Mouse (Mus musculus) brain, adult 2 months (tissue): ENCODE data around the gene Slc12a8.

Source experiments
- DNase-seq: peaks from one replicate; pipeline ENCODE4 v3.0.0; 2011; ENCODE audit warnings: low read depth, low spot score

Gene Slc12a8

DNA sequence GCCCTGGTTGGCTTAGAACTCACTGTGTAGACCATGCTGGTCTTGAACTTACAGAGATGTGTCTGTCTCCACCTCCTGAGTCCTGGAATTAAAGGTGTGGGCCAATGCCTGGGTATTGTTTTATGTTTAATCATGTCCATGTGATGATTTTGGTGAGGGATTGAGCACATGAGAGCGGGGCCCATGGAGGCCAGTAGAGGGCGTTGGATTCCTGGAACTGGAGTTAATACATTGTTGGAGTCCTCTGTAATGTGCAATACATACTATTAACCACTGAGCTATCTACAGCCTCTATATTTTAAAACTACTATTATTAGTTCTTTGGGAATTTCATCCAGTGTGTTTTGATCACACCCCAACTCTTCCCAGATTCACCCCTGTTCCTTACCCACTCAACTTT is 27.2 kb downstream of the Slc12a8 start:
- no peak for DNase-seq

DNA sequence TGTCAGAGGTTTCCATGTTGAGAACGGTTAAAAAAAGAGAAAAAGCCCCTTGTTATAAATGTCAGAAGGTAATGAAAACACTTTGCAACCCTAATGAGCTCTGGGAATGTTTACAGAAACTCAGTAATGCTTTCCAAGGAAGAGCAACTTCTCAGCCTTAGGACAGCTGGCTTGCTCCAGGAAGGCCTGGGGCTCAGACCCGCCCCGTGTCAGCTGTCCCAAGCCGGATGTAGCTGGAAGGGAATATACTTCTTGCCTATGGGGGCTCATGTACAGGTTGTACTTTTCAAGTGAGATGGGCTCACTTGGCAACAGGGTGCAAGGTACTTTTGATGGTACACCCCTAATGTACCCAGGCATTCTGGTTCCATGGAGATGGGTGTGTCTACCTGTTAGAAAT is 28.4 kb downstream of the Slc12a8 start:
- DNase-seq, result no peak

DNA sequence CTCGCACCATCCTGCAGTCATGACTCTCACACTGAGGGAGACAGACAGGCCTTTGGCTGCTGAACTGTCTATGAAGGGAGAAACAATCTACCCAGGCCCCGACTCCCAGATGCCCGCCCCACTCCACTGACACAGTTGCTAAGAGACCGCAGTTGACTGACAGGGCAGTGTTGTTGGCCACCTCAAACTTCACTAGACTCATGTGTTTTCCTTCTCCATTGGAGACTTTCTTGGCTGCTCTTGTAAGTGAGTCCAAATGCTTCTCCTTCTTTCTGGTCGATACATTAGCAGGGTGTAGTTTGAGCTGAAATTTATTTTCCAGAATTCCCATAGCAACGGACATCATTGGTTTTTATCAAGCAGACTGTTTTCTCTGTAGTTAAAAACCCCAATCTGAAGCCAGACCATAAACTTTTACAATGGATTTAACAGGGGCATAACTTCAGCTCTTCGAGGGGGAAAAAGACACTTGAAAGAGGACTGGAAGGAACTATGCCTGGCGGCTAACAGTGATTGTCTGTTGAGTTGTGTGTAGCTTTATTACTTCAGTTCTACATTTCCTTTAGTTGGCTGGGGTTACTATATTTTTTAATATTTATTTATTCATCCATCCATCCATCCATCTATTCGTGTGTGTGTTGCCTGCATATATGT is 36.7 kb downstream of the Slc12a8 start:
- DNase-seq, result no peak

DNA sequence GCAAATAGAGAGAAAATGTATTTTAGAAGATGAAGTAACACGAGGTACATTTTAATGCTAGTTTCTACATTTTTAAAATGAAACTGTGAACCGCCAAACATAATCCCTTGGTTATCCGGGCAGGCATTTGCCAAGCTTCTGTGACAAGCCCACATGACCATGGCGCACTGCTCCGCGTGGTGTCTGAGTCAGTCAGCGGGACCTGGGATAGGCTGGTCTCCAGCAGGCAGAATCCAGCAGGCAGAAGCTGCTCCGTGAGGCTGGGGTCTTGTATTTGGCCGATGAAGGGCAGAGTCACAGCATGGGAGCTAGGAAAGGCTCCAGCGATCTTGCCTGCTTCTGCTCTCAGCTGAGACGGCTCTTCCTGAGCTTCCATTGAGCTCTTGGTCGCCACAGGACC is 41.0 kb downstream of the Slc12a8 start:
- DNase-seq, result no peak

DNA sequence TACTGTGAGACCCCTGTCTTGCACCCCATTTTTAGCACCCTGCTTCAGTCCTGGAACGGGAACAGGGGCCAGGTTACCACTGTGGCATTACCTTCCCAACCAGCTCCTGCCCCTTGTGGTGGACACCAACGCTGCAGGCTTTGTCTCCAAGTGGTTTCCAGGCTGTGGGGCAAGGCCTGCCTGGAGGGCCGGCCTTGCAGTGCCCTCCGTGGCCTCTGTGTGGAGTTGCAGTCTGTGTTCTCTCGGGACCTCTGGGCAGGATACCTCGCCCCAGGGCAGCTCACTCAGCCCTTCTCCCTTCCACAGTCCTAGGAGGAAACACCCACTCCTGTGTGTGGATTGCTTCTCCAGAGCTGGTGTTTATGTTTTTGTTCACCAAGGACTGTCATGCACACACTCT is 43.2 kb downstream of the Slc12a8 start:
- DNase-seq, result peak; percentile 88

DNA sequence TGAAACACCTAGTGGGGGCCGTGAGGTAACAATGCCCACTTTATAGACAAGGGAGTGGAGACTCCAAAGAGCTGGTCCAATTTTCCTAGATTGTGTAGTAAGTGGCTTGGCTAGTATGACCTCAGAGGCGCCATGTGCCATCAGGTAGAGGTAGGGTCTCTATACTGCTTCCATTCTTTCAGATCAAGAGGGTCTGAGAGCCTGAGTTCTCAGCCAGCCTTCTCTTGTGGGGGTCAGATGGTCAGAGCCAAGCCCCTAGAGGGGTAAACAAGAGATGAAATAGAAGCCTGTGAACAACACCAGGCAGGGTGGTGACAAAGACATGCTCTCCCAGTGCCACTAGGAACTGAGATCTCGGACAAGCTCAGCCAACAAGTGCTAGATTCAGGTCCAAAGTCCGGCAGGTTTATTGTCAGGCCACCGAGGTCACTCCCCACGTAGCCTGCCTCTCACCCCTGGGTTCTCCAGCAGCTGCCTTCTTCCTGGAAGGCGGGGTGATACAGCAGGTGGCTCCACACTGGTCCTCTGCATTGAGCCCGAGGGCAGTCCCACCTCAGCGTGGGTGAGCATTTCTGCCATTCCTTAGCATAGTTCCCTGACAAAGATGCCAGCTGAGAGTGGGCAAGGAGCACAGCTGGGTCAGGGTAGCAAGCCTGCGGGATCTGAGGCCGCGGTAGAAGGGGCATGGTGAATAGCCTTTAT is 44.3 kb downstream of the Slc12a8 start:
- no peak for DNase-seq

DNA sequence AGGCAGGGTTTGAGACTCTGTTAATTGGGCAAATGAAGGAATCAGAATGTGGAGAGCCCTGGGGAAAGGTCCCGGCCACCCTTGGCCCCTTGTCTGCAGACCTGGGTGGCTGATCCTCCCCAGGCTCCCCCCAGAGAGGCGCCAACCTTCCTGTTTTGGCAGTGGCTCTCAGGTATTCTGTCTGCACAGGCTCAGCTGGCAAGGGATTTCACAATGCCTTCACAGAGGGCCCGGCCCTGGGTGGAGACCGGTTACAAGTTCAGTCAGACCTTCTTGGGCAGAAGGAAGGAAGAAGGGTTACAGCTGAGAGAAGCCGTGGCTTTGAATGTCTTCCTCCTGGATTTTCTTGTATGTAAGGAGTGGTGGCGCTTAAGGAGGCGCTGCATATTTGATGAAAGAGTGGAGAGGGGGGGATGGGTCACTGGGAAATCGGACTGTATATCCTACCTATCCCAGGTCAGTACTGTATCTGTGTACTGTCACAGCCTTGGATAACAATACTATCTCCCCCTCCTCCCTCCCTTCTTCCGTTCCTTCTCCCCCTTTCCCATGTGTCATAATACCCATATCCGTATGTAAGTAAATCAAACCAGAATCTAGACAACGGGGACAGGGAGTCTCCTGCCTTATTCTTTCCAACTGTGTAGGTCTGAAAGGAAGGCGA is 45.9 kb downstream of the Slc12a8 start:
- no peak for DNase-seq

DNA sequence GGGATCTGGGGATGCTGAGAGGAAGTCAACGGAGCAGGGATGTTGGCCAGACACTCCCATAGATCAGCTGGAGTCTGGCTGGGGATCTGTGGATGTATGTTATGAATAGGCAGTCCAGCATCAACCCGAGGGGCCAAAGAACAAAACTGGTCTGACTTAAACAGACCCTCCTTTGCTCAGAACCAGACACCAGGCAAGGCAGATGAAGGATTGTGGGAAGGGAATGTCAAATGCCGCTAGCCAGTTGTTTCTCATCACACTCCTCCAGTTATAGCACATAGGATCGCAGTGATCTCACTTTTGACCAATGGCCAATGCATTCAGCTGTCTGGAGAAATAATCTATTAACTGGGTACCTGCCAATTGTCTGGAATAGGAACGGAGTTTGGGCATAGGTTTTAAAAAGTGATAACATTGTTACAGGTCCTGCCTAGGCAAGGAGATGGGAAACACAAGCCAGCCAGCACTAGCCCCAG is 46.4 kb downstream of the Slc12a8 start:
- no peak for DNase-seq

DNA sequence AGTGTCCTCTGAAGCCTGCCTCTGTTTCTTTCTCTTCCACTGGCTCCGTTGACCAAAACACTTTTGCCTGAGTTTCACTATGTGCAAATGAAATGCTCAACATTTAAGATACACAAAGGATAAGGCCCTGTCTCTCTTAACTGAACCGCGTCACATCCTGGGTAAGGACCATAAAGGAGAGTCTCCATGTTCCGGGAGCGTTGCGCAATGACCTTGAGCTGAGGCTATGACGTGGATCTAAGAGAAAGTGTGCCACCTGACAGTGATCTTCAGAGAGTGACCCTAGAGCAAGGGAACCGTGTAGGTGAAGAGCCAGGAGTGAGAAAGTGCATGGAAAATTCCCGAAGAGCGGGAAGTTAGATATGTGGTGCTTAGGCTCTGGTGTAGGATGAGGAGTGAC is 49.3 kb downstream of the Slc12a8 start:
- DNase-seq, result no peak

DNA sequence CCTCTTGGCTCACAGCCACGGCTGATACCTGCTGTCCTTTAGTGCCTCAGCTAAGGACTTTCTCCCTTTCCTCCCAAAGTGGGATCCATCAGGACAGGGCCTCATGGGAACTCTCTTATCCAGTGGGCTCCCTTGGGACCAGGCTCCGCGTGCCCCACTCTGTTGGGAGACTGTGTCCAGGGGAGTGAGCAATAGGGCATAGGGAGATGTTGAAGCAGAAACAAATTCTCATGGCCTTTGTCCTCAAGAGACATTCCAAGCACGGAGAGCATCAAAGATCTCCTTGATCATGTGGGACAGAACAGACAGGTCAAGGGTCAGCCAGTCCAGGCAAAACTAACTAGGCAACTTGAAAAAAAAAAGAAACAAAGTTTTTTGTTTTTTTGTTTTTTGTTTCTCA is 50.6 kb downstream of the Slc12a8 start:
- no peak for DNase-seq

DNA sequence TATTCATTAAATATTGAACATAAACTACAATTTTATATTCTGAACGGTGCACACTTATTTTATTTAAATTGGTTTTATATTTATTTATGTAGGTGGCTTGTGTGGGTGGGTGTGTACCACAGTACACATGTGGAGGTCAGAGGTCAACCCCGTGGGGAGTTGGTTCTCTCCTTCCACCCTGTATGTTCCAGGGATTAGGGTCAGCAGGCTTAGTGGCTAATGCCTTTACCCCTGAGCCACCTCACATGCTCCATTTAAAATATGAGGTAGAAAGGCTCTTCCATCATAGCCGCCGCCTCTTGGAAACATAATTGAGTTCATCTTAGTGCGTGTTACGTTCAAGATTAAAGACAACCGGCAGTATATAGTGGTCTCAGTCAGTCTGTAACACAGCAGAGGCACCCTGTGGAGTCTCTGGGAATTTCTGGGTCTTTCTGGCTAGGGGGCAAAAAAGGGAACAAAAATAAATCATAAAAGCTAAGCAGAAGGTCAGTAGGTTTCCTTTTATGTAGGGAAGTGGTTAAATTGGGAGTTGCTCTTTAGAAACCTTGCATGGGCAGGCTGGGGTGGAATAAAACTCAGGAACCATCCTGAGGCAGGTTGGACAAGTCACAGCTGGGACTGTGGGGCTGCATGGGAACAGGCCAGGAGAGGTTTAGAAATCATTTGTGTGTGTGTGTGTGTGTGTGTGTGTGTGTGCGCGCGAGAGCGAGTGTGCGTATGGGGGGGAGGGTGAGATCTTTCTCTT is 51.3 kb downstream of the Slc12a8 start:
- DNase-seq, result no peak

DNA sequence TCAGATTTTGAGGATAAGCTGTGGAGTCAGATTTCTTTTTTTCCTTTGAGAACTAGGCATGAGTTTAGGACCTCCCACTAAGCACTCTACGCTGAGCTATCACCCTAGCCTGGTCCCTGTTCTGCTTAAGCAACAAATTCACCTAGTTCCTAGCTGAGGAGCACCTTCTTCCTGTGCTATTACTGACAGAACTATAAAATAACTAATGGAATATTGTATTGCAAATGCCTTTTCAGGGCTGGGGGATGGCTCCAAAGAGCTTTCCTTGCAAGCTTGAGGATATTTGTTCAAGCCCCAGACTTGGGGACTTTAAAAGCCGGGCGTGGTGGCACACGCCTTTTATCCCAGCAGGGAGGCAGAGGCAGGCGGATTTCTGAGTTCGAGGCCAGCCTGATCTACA is 55.5 kb downstream of the Slc12a8 start:
- DNase-seq, result no peak

DNA sequence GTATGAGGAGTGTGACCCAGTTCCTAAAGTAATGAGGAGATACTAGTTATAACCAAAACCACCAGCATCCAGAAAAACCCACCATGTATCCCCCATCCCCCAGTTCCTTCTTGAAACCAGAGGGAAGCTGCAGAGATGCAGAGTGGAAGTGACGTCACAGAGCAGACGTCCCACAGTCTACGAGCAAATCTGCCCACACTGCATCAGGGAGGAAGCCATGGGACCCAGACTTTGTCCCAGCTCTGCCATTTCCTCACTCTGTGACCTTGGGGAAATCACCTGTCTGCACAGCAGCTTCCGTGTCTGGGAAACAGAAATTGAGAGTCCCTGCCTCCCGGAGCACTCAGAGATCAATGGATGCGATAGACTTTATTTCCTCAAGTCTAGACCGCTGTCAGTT is 56.6 kb downstream of the Slc12a8 start:
- no peak for DNase-seq

DNA sequence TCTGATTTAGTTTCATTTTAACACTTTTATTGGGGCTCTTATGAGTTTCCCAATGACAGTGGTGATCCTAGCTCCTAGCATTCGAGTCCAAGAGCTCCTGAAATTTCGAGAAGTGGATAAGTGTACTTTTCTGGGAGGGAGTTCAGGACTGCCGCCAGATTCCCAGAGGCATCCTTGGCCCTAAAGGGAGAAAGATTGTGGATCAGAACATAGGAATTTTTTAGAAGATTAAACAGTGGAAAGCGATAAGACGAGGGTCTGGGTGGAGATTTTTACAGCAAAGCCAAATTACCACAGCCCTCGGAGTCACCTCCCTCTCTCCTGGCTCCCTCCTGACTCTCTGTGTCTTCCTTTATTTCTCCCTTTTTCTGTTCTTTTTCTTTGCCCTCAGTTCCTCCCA is 58.6 kb downstream of the Slc12a8 start:
- DNase-seq, result no peak

DNA sequence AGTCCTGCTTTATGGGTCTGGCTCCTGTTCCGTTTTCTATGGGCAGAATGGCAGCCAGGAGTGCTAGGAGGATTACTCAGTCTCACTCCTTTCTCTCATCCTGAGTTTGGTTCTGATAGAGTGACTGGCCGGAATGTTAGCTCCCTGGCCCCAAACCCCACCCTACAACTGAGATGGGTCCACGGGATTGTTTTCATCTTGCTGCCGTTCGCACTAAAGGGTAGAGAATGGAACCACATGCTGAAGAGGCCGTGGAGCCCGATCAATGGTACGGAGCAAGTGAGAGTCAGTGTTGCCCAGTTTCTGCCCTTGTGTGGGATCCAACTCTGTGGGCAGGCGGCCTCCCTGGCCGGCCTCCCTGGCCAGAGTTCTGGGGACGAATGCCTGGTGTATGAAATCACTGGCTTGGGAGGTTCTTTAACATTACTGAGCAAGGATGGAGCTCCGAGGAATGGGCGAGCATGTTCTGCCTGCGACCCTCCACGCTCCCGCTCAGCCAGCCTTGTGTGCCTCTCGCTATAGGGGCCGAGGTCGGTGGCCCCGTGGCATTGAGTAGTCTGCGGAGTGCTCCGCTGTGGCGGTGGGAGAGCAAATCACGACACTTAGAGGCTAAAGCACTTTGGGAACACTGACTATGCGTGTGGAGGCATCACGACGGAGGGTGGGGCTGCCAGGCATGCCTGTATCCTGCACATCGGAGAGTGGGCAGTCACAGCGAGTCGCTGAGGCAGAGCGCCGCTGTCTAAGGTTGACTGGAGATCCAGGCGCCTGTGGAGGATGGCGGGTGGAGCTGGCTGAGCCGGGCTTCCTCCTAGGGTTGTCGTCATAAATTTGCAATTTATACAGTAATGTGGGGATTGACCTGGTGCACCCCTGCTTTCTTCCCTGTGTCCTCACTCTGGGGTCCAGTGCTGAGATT is 59.4 kb downstream of the Slc12a8 start:
- no peak for DNase-seq

DNA sequence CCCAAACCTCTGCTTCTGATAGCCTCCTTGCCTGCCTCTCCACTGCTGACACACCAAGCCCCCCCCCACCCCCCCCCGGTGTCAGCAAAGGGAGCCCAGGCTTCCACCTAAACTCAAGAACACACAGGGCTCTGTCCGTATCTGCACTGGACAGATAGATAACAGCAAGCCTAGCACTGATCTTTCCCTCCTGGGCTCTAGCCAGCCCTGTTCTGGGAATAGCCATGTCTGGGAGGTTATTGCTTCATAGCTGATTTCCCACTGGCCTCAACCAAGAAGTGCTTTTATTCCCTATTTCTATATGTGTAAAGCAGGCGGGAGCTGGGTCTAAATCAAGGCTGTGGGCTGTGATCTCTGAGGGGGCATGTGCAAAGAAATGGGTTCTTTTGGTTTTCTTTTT is 61.3 kb downstream of the Slc12a8 start:
- no peak for DNase-seq

DNA sequence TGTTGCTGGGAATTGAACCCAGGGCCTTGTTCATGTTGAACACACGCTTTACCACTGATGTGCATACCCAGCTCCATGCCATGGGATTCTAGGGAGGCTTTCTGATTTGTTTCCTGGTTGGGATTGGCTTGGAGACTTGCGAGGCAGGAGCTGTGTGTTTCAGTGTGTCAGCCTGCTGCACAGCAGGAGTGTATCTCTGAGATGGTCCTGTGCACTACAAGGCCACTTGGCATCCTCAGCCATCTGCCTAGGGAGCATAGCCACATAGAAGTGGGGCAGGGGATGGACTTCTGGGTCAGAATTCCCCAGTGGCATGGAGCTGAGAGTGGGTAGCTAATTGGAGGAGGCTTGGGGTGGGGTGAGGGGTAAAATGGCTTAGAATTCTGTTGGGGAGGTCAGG is 63.2 kb downstream of the Slc12a8 start:
- peak; percentile 19 for DNase-seq

DNA sequence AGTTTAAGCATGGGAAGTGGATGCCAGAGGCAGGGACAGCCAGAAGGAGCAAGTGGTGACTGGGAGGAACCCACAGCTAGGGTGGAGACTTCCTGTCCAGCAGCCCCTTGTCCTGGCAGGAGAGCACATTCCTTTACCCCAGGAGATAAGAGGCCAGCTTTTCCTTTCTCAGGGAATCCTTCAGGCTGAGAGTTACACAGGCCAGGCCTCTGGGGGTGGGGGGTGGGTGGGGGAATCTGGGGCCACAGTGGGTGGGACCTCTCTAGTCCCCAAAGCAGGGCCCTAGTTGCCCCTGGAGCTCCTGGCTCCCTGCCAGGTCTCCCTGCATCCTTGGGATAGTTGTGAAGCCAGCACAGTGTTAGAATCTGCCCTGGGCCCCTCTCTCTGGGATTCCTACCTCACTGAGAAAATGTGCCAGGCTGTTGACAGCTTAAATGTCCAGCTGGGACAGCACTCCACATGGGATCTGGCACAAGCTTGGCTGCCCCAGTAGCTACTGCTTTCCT is 63.7 kb downstream of the Slc12a8 start:
- peak; percentile 58 for DNase-seq

DNA sequence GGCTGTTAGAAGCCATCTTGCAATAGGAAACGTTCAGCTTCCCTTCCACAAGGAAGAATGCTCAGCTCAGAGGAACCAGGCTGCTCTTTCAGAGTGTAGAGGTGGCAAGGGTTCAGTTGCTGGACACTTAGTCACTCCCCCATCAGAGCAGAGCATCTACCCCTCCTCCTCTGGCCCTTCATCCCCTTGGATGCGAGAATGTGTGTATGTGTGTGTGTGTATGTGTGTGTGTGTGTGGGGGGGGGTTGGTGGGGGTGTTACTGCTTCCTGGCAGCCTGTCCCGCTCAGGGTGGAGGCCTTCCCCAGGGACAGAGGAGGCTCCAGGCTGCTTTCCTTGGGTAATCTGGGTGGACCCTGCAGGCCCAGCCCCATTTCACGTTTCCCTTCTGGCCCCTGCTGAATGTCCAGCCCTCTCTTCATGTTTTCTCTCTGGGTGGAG is 64.6 kb downstream of the Slc12a8 start:
- no peak for DNase-seq

DNA sequence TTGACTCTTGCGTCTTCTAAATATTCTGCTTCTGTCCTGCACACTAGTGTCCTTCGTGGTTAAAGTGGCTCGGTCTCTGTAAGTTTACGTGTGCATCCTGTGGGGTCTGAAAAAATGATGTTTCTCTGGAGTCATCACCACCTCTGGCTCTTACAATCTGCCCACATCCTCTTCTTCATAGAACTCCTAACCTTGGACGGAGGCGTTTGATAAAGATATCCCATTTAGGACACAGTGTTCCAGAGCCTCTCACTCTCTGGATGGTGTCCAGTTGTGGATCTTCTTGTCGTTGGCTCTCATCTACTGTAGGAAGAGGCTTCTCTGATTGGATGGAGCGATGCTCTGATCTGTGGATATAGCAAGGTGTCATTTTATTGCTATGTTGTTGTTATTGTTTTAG is 65.4 kb downstream of the Slc12a8 start:
- no peak for DNase-seq

DNA sequence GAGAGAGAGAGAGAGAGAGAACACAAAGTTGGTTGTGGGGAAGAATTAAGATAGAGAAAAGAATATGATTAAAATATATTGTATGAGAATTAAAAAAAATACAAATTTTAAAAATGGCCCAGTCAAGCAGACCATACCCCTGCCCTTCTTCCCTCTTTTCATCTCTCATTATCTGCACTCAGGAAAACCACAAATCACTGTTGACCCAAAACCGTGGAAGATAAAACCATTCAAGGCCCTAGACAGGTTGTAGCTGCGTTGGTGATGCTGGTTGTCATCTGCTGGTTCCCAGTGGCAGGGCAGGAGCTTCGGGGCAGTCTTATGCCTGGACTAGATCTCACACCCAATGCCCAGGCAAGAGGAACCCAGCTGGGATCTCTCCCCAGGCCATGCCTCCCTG is 66.2 kb downstream of the Slc12a8 start:
- no peak for DNase-seq
